Mouse (Mus musculus): ENCODE results near the gene Cbx2.
A peak's percentile ranks its signal among the peaks of the same experiment; 100 is the strongest.

The Cbx2 gene

DNA sequence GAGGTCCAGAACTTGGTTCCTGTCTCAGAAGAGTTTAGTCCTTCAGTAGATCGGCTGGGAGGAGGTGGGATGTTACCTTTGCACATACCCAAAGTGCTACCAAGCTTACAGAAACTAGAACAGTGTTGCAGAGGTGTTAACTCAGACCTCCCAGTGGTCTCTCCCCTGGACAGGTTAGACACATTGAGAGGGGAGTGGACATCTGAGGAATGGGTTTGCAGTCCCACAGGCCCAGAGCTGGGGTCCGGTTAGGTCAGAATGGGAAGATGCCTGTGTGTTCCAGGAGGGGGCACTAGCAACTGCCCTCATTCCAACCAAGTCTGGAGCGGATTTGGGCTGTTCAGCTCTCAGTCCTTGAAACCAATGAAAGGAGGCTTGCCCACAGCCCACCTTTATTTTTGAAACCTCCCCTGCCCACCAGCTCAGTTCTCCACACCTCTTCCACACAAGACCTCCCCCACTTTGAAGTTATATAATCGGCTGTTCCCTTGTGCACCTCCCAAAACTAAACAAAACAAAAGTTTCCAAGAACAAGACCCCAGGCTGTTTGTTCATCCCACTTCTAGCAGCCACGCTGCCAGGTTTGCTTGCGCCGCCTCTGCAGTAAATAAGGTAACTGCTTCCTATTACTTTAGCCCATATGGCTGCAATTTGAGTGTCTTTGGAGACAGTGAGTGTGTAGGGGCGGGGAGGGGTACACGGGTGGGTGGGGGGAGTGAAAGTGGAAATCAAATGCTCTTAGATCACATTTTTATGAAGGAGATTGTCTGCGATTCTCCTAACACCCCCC, 21.2 kb downstream of the Cbx2 start:
- DNase-seq, result no peak

DNA sequence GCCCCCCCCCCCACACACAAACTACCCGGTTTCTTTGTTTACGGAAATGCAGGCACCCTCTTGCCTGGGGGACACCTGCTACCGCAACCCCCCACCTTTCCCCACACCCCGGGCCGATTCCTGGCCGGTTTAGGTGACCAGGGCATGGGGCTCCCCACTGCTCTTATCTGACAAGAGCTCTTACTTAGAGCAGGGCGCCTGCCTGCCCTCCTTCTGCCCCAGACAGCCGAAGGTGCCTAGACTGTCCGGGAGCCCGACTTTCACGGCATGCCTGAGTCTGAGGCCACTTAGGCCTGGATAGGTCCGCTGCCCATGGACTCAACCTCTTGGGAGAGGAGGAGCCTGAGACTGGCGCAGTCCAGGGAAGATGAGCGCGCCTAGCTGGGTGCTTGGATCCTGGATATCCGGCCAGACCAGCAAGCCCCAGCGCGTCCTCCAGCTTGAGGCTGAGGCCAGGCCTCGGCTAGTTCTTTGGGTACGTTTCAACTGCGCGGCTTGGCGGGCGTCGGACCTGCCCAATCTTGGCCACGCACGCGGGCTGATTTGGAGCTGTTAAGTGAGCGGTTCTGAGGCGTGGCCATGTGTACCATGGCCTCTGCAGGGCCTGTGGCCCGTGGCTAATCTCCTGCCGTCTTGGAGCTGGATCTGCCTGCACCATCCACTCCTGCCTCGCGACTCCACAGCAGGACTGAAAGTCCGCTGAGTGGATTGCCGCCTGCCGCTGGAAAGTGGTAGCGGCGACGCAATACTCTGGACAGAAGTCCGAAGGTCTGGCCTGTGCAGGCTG, 22.0 kb downstream of the Cbx2 start:
- DNase-seq, result peak; percentile 85

DNA sequence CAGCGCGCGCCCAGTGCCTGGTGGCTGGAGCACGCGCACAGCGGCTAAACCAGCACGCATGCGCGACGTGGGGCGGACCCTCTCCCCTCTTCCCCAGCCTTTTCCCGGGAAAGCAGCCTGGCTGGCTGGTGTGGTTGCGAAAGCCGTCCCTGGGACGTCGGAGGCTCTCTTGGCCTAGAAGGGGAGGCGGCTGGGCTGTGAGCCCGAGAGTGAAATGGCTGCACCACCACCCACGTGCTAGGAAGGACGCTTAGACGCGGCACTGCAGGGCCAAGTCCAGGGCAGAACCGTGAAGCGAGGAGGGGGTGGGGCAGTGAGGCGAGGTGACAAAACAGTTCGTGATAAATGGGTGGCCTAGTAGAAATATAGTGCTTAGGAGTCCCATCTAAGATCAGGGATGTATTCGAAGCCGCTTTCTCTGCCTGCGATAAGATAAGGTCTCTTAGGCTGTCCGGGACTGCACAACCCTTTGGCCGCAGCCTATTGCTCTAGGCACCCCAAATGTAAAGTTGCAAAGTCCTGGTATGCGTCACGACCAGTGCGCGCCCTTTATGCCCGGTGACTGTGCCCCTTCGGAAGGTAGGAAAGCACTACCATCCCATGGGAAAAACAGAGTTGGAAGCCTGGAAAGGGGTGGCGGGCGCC, 24.0 kb downstream of the Cbx2 start:
- peak; percentile 75 for DNase-seq

DNA sequence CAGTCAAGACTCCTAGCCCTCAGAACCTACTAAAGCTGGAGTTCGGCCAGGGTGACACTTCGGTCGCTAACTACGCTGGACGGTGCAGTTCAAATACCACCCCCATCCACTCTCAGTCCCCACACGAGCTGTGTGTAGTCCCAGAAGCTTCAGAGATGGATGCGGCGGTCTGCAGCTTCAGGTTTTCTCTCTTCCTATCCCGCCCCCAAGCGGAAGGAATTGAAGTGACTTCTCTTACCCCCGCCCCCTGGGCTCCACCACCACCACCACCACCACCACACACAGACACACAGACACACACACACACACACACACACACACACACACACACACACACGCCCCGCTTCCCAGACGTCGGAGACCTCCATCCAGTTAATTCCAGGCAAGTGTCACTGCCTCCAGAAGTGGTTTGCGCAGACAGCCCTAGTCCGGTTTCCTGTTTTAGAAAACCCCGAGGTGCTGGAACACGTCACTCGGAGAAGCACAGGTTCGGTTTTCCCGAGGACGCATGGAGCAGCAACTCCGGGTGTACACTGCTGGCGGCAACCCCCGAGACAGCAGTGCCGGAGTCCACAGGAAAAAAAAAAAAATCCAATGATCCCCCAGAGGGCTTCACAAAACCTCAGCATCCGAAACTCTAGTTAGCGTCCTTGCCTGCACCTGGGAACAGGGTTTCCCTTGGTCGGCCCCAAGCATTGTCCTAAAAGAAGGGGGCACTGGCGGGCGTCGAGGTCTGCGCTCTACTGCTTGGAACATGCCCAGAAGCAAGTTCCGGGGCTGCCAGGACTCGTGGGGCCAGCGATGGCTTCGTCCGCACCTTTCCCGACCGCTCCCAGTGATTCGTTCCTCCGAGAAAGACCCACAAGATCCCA, 24.7 kb downstream of the Cbx2 start:
- DNase-seq, result no peak

DNA sequence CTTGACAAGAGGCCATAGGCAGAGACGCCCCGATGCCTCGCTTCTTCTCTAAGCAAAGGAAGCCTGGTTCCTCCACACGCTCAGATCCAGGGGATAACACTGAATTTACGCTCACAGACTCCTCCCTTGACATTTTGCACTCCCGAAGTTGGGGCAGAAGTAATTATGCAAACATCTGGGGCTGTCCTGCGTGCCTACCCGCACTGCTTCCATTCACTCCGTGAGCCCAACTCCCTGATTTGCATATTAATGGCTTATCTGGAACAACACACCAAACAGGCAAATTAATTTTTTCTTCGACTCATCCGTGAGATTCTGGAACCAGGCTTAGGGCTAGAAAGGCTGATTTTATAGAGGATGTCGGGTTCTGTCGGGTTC, 25.4 kb downstream of the Cbx2 start:
- no peak for DNase-seq

DNA sequence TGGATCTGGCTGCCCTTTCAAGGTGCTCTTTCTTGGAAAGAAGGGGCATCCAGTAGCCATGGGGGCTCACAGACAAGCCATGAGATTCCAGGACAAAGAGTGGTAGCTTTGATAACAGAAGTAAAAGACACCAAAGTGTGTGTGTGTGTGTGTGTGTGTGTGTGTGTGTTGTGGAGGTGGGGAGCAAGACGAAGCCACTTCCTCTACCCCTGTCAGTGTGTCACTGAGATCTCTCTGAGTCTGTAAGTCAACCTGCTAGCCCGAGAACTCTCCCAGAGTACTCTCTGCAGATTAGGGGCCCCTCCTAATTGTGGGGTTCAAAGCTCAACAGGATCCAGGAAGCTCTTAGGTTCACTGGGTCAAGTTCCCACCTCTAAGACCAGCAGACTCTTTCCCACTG, 27.6 kb downstream of the Cbx2 start:
- no peak for DNase-seq

DNA sequence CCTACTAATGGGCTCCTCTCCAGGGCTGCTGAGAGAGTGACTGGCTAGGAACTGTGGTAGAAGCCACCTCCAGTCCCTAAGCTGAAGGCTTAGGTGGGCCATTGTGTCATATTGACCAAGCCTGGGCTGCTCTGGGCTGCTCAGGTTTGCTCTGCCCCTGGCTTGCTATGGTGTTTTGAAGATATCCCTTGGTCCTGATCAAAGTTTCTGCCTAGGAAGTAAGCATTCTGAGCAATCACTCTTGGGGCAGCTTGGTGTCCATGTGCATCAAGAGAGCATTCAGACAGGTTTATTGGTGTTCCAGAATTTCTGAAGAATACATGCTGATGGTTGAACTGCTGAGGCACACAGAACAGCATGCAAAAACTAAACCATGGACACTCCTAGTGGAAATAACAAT, 28.7 kb downstream of the Cbx2 start:
- no peak for DNase-seq

DNA sequence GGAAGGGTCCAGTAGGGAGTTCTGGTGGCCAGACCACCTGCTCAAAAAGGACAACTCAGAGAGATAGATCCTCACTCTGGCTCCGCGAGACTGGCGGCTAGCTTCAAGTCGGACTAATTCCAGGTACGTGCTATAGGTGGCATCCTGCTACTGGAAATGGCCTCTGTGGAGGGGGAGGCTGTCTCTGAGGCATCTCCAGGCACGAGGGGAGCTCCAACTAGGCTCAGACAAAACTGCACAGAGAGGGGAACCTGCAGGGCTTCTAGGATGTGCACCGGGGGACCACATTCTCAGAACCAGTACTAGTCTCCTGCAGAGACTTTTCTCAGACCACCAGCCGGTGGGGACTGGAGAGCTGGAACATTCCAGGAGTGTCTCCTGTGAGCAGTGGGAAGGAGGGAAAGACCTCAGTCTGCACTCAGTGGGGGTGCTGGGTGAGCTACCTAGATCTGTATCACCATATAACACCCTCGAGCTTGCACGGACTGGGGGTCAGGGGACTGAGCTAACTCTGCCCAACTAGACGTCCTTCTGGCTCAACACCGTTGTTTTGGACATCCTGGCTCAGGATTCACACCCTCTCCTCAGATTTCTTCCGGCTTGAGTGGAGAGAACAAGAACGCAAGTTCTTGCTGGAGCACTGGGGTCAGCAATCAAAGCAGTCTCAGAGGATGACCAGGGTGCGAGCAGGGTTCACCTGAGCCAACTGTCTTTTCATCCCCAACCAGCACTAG, 29.3 kb downstream of the Cbx2 start:
- peak; percentile 63 for DNase-seq

DNA sequence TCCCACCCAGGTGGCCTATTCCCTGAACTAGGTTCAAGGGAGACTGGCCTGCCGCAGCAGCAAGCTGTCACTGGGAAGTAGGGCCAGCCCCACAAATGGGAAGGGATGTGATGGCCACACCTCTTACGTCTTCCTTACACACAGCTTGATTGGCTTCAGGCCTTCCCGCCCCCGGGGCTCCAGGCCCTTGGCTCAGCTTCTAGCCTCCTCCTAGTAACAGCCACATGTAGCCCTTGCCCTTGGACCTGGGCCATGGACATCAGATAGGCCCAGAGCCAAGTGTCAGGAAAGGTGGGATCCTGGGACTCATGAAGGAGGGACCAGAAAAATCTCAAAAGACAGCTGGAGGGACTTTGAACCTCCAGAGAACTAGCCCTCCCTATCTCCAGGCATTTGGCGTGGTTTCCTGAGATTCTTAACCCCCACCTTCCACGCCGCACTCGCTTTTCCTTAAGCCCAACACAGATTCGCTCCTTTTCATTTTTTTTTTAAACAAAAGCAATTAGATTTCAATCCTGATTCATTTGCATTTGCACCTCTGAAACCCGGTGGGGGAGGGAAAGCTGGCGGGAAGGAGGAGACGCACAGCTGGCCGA, 30.0 kb downstream of the Cbx2 start:
- no peak for DNase-seq

DNA sequence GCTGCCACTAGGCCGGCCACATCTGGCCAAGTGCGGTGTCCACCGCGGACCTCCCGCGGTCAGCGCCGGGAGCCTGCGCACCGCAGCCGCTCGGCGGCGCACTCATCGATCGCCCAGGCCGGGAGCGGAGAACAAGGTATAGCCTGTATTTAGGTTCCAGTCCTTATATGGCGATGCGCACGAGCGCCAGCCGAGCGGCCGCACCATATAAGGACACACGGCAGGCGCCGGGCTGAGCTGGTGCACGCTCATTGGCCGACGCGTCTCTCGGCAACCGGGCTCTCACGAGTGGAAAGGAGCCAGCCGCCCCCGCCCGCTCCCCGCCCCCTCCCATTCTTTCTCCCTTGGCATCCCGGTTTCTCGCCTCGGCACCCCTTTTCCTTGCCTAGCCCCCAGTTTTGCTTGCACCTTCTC, 30.5 kb downstream of the Cbx2 start:
- DNase-seq, result peak; percentile 63

DNA sequence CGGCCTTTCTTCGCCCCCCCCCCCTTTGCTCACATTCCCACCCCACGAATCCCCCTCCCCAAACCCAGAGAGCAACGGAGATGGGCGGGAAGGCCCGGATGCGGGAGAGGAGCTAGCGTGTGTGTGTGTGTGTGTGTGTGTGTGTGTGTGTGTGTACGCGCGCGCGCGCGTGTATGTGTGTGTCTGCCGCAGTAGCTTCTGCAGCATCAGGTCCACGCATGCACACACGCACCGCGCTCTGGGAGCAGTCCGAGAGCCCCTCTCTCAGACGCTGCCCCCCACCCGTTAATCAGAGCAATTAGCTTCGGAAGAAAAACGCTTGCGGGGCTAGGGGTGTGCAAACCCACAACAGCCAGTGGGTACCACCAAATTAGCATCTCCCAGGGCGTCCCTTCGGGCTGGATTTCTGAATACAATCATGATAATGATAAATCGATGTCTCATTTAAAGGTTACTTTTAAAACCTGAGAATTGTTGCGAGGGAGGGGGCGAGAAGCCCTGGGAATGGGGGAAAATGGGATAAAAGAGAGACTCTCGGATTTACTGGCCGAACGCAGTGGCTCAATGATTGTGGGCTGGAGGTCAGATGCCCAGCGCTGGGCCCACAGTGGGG, 31.1 kb downstream of the Cbx2 start:
- no peak for DNase-seq

DNA sequence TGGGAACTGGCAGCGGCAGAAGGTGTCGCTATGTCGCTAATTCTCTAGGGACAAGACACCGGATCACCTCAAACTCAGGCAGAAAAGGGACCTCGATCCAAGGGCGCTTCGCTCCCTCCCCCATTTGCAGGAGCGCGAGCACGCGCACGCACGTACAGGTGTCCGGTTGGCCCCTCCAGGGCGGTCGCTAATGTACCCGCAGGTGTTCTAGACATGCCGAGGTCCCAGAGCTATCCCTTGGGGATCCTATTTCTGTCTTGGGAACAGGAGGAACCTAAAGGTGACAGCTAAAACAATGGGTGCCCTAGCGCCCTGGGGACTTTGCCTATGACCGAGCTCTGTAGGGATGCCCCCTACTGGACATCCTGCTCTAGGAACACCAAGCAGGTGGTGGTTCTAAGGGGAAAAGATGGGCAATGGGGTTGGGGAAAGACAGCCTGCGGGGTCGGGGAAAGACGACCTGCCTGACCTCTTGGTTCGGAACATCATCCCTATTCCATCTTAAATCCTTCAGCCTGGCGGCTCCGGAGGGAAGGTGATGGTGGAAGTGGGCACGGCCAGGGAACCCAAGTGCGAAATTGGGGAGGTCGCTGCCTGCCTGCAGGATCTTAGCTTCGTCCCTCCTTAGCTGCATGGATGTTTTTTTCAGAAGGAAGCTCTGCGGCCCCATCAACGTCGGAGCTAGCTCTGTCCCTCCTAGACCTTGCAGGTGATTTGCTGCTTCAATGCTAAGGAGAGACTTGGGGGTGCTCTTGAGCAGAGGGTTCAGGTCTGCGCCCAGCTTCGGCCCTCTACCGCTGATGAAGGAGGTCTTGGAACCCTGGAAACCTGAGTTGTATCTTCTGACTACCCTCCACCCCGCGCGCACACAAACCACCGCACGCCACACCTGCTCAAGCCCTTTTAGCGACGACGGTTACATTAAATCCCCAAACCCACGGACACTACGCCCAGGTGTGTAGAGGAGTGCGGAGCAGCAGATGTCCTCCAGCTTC, 31.9 kb downstream of the Cbx2 start:
- DNase-seq, result peak; percentile 55

DNA sequence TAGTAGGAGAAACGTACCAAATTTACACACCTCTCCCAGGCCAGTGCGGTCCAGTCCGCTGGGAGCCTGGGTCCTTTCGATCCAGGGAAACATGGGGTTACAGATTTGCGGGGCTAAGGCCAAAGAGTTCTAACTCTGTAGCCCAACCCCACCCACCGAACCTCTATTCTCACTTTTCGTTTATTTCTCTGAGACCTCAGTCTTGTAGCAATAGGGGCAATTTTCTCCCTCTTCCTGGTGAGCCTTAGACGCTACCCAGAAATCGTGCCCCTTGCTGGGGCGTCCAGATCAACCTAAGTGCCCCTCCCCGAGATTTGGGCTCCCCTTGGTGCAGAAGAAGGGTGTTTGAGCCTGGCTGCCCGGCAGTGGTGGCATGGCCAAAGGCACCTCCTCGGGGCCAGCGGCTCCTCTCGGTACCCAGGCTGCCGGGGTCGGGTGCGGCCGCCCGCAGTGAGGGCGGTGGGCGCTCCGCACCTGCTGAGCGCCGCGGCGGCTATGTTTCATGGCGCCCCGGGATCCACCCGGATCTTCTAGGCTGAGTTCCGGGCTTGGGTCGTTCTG, 32.9 kb downstream of the Cbx2 start:
- DNase-seq, result no peak

DNA sequence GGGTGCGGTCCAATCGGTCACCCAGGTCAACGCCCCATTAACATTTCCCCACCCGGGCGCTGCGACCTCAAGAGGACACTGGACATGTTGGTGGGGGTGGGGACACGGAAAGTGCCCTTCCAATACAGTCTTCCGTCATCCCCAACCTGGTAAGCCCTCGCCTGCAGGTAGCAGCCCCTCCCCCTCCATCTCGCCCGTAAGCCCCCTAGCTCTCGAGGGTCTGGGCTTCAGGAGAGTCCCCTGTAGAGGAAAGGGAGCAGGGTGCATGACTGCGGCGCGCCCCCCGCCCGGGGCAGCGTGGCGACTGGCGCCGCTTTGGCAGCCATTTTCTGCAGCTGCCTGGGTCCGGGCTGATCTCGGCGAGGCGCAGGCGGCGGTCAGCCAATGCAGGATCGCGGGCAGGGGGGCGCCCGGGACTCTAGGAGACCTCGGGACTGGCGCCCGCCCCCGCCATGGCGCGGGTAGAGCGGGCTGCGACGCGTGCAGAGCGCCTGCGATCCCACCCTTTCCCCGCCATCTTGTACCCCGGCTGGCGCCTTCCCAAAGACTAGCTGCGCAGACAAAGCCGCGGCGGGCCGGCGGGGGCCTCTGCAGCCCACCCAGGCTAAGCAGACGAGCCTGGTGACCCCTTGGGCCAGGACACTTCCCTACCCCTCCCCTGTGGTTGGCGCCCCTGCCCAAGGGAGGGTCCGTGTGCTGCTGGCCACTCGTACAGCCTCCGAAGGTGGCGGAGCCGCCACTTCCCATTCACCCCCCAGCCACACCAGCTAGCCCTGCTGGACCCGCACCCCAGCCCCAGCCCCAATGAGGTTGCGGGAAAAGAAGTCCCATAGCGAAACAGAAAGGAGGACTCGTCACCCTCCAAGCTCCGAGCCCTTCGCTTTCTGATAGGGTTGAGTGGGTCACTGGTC, 33.8 kb downstream of the Cbx2 start:
- DNase-seq, result no peak

DNA sequence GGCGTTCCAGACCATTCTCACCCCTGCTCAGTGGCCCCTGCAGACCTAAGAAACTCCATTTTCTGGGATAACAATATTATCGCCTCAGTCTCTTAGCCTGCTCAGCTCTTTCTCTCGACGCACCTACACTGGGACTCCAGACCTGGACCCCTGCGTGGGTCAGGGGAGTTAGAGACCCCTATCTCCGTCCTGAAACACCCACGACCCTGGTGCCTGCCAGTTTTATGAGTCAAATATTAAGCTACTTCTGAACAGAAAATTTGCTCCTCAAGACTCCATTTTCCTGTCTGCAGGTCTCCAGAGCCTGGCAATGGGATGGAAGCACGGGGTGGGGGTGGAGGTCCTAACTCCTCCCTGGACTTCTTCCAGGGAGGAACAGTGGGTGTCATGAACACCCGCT, 34.5 kb downstream of the Cbx2 start:
- DNase-seq, result no peak

DNA sequence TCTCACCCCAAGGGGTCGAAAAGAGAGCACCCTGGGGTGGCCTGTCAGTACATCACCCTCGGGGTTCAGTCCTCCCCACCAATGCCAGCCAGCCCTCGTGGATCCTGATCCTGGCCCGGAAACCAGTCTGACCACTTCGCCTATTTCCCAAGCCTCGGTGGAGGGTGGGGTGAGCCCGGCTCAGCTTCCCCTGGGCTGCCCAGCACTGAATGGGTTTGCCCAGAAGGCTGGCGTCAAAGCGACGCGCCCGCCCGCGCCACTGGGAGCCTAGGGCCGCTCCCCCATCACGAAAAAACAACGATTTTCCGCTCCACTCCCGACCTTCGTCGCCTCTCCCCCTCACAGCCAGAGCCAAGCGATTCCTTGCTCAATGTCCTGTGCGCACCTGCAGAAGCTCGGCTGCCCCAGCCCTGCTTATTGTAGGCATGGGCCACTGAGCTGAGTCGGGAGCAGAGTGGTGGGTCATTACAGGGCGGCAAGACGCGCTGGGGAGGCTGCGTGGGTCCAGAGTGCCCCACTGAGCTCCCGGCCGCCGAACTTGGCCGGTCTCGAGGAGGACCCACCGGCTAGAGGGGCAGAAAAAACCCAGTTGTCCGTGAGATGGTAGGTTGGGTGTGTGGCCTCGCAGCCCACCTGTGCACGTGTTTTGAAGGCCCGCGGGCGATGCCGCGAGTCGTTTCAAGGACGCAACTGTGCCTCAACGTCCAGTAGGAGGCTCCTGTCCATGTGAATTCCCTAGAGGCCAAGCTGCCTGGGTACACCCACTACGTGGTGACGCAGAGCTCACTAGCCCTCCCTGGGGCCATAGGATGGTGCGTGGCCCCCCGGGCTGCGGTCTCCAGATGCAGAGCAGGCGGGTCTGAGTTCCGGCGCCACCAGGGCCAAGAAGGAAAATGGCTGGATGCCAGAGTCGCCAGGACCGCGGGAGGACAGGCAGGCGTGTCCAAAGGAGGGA, 35.6 kb downstream of the Cbx2 start:
- peak; percentile 61 for DNase-seq

DNA sequence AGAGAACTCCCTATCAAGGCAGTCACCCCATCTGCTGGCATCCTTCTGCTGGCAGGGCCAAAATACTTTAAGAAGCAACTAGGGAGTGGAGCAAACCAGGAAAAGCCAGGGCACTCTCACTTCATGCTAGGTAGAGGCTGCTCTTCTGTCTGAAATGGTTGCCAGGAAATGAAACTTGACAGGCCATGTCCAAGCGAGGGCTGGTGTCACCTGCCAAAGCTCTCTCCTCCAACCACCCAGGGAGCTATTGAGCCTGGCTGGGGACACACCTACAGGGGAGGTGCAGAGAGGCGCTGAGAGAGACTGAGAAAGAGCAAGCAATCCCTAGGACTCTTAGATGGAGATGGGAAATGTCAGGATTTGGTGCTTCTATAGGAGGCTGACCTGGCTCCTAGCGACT, 36.5 kb downstream of the Cbx2 start:
- no peak for DNase-seq

All from kidney, adult 9 months (tissue).